In the genomic region with DNA sequence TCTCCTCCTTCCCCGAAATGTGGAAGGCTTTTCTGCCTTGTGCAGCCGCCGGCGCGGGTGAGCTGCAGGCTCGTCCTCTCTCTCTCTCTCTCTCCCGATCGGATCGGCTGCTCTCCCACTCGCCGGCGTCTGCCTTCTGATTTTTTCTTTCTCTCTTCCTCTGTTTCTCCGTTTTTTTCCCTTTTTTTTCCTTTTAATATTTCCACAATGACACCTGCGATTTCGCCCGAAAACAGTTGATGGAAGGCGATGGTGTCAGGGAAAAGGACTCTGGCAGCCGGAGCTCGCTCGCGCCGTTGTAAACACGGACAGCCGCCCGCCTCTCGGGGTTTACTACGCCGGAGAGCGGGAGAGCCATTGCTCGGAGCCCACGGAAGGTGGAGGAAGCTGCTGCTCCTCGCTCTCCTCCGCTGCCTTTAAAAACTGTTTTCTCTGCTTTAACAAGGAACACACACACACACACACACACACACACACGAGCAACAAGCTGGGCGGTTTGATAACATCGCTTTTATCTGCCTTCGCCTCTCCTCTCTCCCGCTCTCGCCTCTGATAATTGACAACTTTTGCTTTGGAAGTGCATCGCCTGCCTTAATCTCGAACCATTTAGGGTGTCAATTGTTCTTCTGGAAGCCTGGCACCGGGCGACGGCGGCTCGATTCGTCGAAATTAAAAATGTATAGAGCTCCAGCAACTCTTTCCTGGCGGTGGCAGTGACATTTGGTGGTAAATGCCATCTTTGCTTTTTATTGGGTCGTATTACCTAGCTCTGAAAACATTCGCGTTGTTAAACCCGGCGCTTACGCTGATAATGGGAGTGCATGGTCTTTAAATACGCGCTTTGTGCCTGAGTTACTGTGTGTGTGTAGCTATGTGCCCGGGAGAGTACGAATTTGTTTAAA, we compare ENCODE assay signal across 8 mouse cellular contexts. TPM values are rescaled to one million over a fixed set of nuclear protein-coding genes. Genes with fewer than 3 reads are reported as not detected.
A peak's percentile ranks its signal among the peaks of the same experiment; 100 is the strongest.
DNase-seq lines count a peak whose midpoint lies in the region; ATAC-seq and TF ChIP-seq lines count a peak whose summit lies in the region.

No protein-coding gene starts in this region.

- no peak for TF ChIP-seq CTCF in bone marrow, adult 2 months (IDR thresholded peaks at IDR 0.05; ENCODE audit: control insufficient read depth, insufficient read depth, low read length)
- no peak for TF ChIP-seq CTCF in thymus, adult 2 months (IDR thresholded peaks at IDR 0.05; ENCODE audit: borderline replicate concordance, control insufficient read depth, extremely low read depth, insufficient read depth, low read length, poor library complexity)

- peak; percentile 62 to 70 for DNase-seq in cerebellum, postnatal 10 days
- no peak for DNase-seq in cerebellum, postnatal 4 days (ENCODE audit: low spot score in 2 of 2)
- peak; percentile 84 for DNase-seq in intestine, embryonic 14.5 days (ENCODE audit: low spot score)
- peak; percentile 63 for DNase-seq in liver, embryonic 11.5 days (ENCODE audit: low spot score)
- peak; percentile 14 to 32 for DNase-seq in natural killer cell, adult 2 months (ENCODE audit: low spot score in 2 of 2)
- DNase-seq in thymus, adult 2 months: peak; percentile 46

- peak overlapping the region; percentile 84 for H3K9ac ChIP-seq in forebrain, embryonic 15.5 days (replicated peaks)
- peak overlapping the region; percentile 91 for H3K9ac ChIP-seq in intestine, embryonic 14.5 days (ENCODE audit: low read length)
- peak overlapping the region; percentile 94 for H3K9ac ChIP-seq in liver, embryonic 11.5 days (ENCODE audit: low read depth, low read length)

- no peak; the same call in 1 of the 2 replicates for ATAC-seq in forebrain, embryonic 15.5 days (replicated peaks)
- no peak for ATAC-seq in intestine, embryonic 14.5 days (replicated peaks; ENCODE audit: low FRiP score, low TSS enrichment, low read depth)
- ATAC-seq in liver, embryonic 11.5 days (replicated peaks; ENCODE audit: low FRiP score): no peak

- TF ChIP-seq POLR2A in bone marrow, adult 2 months (IDR thresholded peaks at IDR 0.05; ENCODE audit: borderline replicate concordance, control insufficient read depth, low read depth, low read length): no peak
- TF ChIP-seq POLR2A in thymus, adult 2 months (IDR thresholded peaks at IDR 0.05; ENCODE audit: control insufficient read depth, extremely low read depth, insufficient read depth, low read length, poor library complexity): no peak

- H3K4me1 ChIP-seq in bone marrow, adult 2 months (ENCODE audit: control insufficient read depth, insufficient read depth, low read length): peaks cover 4% of the 10 kb centered on the region
- peaks cover 50% of the 10 kb centered on the region for H3K4me1 ChIP-seq in forebrain, embryonic 15.5 days
- H3K4me1 ChIP-seq in intestine, embryonic 14.5 days (replicated peaks; ENCODE audit: control insufficient read depth, insufficient read depth, low read length): peaks cover 30% of the 10 kb centered on the region
- H3K4me1 ChIP-seq in liver, embryonic 11.5 days (replicated peaks; ENCODE audit: control insufficient read depth, insufficient read depth, low read length): peaks cover 49% of the 10 kb centered on the region
- peaks cover 24% of the 10 kb centered on the region for H3K4me1 ChIP-seq in thymus, adult 2 months (replicated peaks; ENCODE audit: control insufficient read depth, insufficient read depth, low read length)

- H3K4me2 ChIP-seq in forebrain, embryonic 15.5 days (replicated peaks): peak overlapping the region; percentile 53
- H3K4me2 ChIP-seq in intestine, embryonic 14.5 days (ENCODE audit: low read length): peak overlapping the region; percentile 78
- H3K4me2 ChIP-seq in liver, embryonic 11.5 days: peak overlapping the region; percentile 89

- H3K27ac ChIP-seq in bone marrow, adult 2 months (ENCODE audit: control insufficient read depth, insufficient read depth, low read depth, low read length, poor library complexity): peak overlapping the region; percentile 93
- peak overlapping the region; percentile 97 for H3K27ac ChIP-seq in forebrain, embryonic 15.5 days (replicated peaks)
- peak overlapping the region; percentile 93 for H3K27ac ChIP-seq in intestine, embryonic 14.5 days (ENCODE audit: low read depth)
- peak overlapping the region; percentile 87 for H3K27ac ChIP-seq in liver, embryonic 11.5 days (ENCODE audit: low read depth, low read length)
- H3K27ac ChIP-seq in thymus, adult 2 months (ENCODE audit: control insufficient read depth, insufficient read depth, low read length): peak overlapping the region; percentile 72; the same call in 1 of the 2 replicates

- WGBS in bone marrow, adult 2 months: under 1% methylated on average over 59 of the region's 59 CpGs
- WGBS in forebrain, embryonic 15.5 days: 1% methylated on average over 58 of the region's 59 CpGs
- WGBS in intestine, embryonic 14.5 days: under 1% methylated on average over 58 of the region's 59 CpGs
- WGBS in liver, embryonic 11.5 days: under 1% methylated on average over 59 of the region's 59 CpGs
- under 1% methylated on average over 59 of the region's 59 CpGs for WGBS in thymus, adult 2 months

- H3K36me3 ChIP-seq in forebrain, embryonic 15.5 days: no peaks in the 10 kb centered on the region
- H3K36me3 ChIP-seq in intestine, embryonic 14.5 days (ENCODE audit: control insufficient read depth, insufficient read depth, low read length): no peaks in the 10 kb centered on the region
- H3K36me3 ChIP-seq in liver, embryonic 11.5 days (ENCODE audit: control insufficient read depth, insufficient read depth, low read length): no peaks in the 10 kb centered on the region
- H3K36me3 ChIP-seq in thymus, adult 2 months (ENCODE audit: control insufficient read depth, insufficient read depth, low read length): no peaks in the 10 kb centered on the region

- H3K9me3 ChIP-seq in forebrain, embryonic 15.5 days: no peaks in the 10 kb centered on the region
- H3K9me3 ChIP-seq in intestine, embryonic 14.5 days (ENCODE audit: control insufficient read depth, low read length): no peaks in the 10 kb centered on the region
- H3K9me3 ChIP-seq in liver, embryonic 11.5 days (ENCODE audit: control insufficient read depth, low read length): no peaks in the 10 kb centered on the region

- no peaks in the 10 kb centered on the region for H3K27me3 ChIP-seq in forebrain, embryonic 15.5 days
- H3K27me3 ChIP-seq in intestine, embryonic 14.5 days (replicated peaks; ENCODE audit: control insufficient read depth, insufficient read depth, low read length): no peaks in the 10 kb centered on the region
- H3K27me3 ChIP-seq in liver, embryonic 11.5 days (replicated peaks; ENCODE audit: control insufficient read depth, insufficient read depth, low read length): no peaks in the 10 kb centered on the region
- H3K27me3 ChIP-seq in thymus, adult 2 months (ENCODE audit: control insufficient read depth, insufficient read depth, low read length): no peaks in the 10 kb centered on the region

- H3K4me3 ChIP-seq in bone marrow, adult 2 months (replicated peaks; ENCODE audit: control insufficient read depth, low read depth, low read length): peak overlapping the region; percentile 93
- H3K4me3 ChIP-seq in forebrain, embryonic 15.5 days: peak overlapping the region; percentile 85
- peak overlapping the region; percentile 75 for H3K4me3 ChIP-seq in intestine, embryonic 14.5 days (ENCODE audit: low read depth, low read length)
- H3K4me3 ChIP-seq in liver, embryonic 11.5 days (ENCODE audit: low read depth, low read length): peak overlapping the region; percentile 89
- H3K4me3 ChIP-seq in thymus, adult 2 months (ENCODE audit: control insufficient read depth, insufficient read depth, low read length): peak overlapping the region; percentile 89

RNA-seq across cellular contexts. Expression of a gene that starts 0.9 kb away (rescaled TPM):
- 19.1 and 32.9 TPM in 2 replicates for polyA plus RNA-seq in bone marrow, adult 2 months (2011; ENCODE audit: insufficient read depth, insufficient read length, low replicate concordance, missing spikeins)
- polyA plus RNA-seq in forebrain, embryonic 15.5 days (2015; fragmentation: Nextera tagmentation; extraction: Ambion mirVana): 23.7 and 23.9 TPM in 2 replicates
- 14.4 and 14.9 TPM in 2 replicates for polyA plus RNA-seq in intestine, embryonic 14.5 days (2014; fragmentation: Nextera tagmentation; extraction: Ambion mirVana)
- polyA plus RNA-seq in liver, embryonic 11.5 days (2014; fragmentation: Nextera tagmentation; extraction: Ambion mirVana): 11.3 and 13.7 TPM in 2 replicates
- polyA plus RNA-seq in thymus, adult 2 months (2012; rRNA removed): 42.8 and 58.3 TPM in 2 replicates

Comparison
In these comparisons a context has a peak if more than half of its experiments do, and no peak if none do; other contexts are left out.
1. DNase-seq: peak in cerebellum, postnatal 10 days (2 of 2), intestine, embryonic 14.5 days (single experiment), liver, embryonic 11.5 days (single experiment), natural killer cell, adult 2 months (2 of 2) and thymus, adult 2 months (single experiment); none in cerebellum, postnatal 4 days (0 of 2).
2. Peak in every context shown above with its lines, with median percentiles within 50 percentile points of each other: H3K27ac ChIP-seq, H3K4me3 ChIP-seq, H3K4me2 ChIP-seq and H3K9ac ChIP-seq.